Mouse (Mus musculus): ENCODE results near the gene Relt.

DNA sequence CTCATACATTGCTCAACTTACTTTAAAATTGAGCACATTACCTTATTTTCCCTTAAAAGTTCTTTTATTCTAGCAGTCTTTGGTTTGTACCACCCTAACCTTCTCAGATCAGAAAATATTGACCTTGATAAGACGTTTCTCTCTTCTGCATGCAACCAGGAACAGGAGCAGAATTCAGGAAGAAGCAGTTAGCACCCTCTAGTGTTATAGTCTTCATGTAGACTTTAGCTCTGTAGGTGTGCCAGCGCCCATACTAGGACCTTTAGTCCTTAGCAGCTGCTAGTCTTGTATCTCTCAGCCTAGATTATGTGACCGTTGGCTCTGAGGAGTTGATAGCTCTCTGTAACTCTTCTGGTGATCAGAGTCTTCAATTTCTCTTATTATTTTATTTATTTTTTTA, 64.4 kb downstream of the Relt start:
- TF ChIP-seq ZC3H11A (IDR thresholded peaks at IDR 0.05; ENCODE audit: borderline replicate concordance, low read depth, low read length) (no peak), MAFK (IDR thresholded peaks at IDR 0.05; ENCODE audit: insufficient read depth, low read depth, low read length) (no peak), ZNF384 (IDR thresholded peaks at IDR 0.05; ENCODE audit: low read depth, low read length) (no peak), HCFC1 (IDR thresholded peaks at IDR 0.05; ENCODE audit: borderline replicate concordance, insufficient read depth, low read length) (no peak)
